Mouse (Mus musculus) erythroblast, embryonic 14.5 days (primary cell): ENCODE measurements around the gene B3galnt2.

Experiments used
- GATA1 ChIP-seq: IDR thresholded peaks from 2 replicates; pipeline ENCODE4 v1.6.1; 2012; ENCODE audit warnings: low read length, inconsistent platforms, mixed read lengths
- TAL1 ChIP-seq: IDR thresholded peaks from 3 replicates; pipeline ENCODE4 v1.6.1; 2012; ENCODE audit warnings: low read length, inconsistent platforms, mixed read lengths

- no peak for TF ChIP-seq GATA1
- no peak for TF ChIP-seq TAL1
These were observed 51.8 kb downstream of the B3galnt2 start for GRCm38 (mm10) chr13:14006056-14006455.
